Mouse (Mus musculus) T-helper 1 cell (primary cell): Measurements from ENCODE around the gene Tab1.

Experiments used
- in situ Hi-C: fragments of 300-600 bp; cut with MboI, MseI; formaldehyde crosslinking; loops from one replicate; pipeline ENCODE4 v1.15.1; 2025; ENCODE audit warnings: high pct_unique_total_duplicates

Tab1 gene

DNA sequence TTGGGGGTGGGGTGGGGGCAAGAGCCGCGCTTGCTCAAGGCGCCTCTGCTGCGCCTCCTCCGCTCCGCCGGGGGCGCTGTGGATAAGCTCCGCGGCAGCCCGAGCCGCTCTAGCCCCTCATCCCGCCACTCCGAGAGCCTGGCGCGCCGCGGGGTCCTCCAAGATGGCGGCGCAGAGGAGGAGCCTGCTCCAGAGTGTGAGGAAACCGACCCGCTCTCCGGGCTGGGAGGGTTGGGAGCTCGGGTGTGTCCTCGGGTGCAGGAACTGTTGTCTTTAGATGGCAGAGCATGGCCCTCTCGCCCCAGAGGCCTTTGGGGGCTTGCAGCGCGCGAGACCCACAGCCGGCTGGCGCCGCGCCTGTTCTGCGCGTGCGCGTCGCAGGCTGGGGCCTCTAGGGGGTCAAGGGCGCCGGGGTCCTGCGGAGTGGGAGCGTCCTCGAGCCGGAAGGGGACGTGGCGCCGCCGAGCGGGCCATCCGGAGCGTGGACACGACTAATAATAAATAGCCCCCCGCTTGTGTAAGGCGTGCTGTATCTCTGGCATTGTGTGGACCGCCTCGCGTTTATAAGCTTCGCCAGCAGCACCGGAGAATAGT lies at the start of gene Tab1:
Tab1 (plus strand) TSS at position 135 of the 594 bp plus-strand sequence.
- in situ Hi-C loops: loop anchor here (5.0 kb wide), 1 partner anchor 84 kb away; no protein-coding TSS in a partner anchor

DNA sequence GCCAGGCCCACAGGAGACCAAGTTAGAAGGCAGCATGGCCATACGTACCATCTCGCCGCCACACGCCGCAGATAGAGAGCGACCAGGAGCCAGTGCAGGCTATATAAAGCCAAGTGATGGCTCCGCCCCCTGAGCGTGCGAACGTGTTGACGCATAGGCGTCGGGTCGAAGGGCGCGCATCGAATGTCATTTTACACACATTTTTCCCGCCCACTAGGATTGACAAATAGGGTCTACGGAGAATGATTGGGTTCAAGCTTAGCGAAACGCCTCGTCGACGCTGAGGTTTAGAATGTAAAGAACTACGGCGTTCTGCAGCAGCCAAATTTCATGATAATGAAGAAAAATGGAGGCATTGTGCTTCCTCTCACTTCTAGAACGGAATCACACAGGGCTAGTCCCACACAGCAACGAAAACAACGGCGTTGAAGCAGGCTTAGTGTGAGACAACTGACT lies 49.6 kb upstream of the Tab1 start:
- in situ Hi-C loops: no loop called here

DNA sequence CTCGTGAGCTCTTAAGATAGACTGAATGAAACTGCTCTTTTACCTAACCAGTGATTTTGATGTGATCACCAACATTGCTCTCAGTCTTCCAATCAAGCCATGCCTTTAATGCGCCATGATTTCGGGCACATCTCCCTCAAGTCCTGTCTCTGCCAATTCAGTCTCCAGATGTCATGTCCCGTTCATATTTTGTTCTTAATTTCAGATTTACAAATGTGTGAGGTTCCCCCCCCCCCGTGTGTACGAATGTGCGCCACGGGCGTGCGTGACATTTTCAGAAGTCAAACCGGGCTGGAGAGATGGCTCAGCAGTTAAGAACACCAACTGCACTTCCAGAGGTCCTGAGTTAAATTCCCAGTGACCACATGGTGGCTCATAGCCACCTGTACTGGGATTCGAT lies 49.2 kb upstream of the Tab1 start:
- in situ Hi-C loops: no loop called here

DNA sequence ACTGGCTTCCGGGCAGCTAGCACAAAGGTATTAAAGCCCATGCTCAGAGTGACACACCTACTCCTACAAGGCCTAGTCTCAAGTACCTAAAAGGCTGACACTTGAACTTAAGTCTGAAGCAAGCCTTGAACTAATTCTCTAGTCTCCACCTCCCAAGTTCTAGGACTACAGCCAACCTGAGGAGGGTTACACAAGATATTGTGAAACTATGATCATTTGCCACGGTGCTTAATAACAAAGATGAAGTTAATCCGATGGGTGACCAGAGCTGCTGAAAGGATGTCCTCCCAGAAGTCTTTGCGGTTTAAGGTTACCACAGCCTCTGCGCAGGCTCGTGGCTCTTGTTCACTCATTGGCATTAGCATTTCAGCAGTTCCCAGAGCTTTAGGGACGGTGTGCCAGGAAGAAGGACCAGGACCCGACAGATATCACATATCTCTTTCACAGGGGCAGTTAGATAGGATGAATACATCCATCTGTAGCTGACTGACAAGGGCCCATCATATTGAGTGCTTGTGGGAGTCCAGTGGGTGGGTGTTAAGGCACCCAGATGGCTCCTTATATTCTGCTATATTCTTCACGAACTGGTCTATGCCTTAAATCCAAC lies 45.4 kb upstream of the Tab1 start:
- in situ Hi-C loops: no loop called here

DNA sequence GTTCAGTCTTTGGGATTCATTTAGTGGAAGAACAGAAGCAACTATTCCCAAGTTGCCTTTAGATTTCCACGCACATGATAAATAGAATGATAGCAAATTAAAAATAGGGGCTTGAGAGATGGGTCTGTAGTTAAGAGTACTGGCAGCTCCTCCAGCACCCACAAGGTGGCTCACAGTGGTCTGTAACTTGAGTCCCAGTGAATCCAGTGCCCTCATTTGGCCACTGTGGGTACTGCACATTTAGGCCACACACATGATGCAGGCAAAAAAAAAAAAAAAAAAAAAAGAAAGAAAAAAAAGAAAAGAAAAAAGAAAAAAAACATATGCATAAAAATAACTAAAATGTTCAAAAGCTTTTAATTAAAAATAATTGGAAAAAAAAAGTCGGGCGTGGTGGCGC lies 44.3 kb upstream of the Tab1 start:
- in situ Hi-C loops: no loop called here

DNA sequence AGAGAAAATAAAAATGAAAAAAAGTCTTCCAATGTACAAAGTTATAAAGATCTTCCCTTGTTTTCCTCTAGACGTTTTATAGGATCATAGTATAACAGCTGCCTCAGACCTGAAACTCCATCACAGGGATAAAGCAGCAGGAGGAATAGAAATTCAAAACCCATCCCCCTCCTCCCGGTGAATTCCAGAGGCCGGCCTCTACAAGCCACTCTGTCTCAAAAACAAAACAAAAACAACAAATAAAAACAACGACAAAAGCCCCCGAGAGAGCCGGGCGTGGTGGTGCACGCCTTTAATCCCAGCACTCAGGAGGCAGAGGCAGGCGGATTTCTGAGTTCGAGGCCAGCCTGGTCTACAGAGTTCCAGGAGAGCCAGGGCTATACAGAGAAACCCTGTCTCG lies 42.8 kb upstream of the Tab1 start:
- in situ Hi-C loops: loop anchor here (10.0 kb wide), 1 partner anchor 465 kb away; no protein-coding TSS in a partner anchor

DNA sequence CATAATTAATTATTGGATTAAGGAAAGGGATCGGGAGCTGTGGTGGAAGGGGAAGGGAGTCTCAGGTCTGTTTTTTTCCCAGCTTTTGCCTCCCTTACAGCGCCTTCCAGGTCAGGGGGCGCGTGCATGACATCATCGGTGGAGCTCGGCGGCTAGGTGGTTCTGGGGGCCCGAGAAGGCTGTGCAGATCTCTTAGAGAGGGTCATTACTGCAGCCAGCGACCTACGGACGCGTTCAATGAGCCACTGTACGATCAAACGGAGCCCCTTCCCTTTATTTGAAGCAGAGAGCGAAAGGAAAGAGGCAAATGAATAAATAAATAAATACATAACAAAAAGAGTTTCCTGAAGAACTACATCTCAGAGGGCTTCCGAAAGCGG lies 42.2 kb upstream of the Tab1 start:
- in situ Hi-C loops: loop anchor here (10.0 kb wide), 1 partner anchor 464 kb away; no protein-coding TSS in a partner anchor

DNA sequence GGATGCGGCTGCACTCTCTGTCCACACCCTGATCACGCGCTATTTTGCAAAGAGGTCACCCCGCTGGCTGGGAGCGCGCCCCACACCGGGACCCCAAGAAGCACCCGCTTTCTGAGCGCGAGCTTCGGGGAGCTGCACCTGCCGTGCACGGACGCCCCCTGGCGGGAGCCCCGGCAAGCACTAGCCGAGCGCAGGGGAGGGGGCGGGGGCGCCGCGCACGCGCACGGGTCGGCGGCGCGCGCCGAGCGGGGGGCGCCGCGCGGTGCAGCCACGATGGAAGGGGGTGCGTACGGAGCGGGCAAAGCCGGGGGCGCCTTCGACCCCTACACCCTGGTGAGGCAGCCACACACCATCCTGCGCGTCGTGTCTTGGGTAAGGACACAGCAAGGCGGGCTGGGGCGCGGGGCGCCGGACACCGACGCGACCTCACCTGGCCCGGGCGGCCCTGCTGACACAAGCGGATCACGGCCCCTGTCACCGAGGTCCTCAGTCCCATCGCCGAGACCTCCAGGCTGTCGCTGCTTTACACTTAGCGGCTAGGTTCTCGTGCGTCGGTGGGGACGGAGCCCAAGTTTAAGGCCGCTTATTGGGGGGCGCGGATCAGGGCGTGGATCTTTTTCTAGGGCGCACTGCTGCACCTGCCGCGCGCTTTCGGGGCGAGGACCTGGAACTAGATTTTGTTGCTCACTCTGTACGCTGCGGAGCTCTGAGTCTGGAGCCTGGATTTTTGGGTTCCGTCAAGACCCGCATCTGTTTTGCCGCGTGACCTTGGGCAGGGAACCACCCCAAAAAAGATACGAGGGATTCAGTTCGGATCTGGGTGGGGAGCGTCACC lies 41.6 kb upstream of the Tab1 start, which contains the start of the genes Syngr1 and Rpl3:
Syngr1 (plus strand) TSS at position 214 of the 835 bp plus-strand sequence.
Rpl3 (minus strand) TSS at position 748 of the 835 bp plus-strand sequence.
- in situ Hi-C loops: loop anchor here (10.0 kb wide), 1 partner anchor 463 kb away; no protein-coding TSS in a partner anchor

DNA sequence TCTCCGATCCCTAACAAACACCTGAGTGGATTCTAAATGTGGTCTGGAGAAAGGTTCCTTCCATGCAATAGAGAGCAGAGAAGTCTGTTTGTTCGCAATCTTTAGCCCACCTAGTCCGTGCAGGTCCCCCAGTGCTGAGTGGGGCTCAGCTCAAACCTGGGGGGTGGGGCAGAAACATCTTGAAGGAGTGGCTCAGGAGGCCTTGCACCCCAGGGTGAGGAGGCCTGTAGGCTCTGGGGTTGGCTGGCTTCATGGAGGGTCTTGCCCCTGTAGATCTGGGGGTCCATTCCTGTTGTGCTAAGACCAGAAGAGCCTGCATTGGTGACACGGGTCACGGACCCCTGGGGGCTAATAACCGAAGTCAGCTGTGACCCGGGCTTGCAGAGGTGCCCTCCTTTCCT lies 40.9 kb upstream of the Tab1 start:
- in situ Hi-C loops: loop anchor here (10.0 kb wide), 1 partner anchor 463 kb away; no protein-coding TSS in a partner anchor

DNA sequence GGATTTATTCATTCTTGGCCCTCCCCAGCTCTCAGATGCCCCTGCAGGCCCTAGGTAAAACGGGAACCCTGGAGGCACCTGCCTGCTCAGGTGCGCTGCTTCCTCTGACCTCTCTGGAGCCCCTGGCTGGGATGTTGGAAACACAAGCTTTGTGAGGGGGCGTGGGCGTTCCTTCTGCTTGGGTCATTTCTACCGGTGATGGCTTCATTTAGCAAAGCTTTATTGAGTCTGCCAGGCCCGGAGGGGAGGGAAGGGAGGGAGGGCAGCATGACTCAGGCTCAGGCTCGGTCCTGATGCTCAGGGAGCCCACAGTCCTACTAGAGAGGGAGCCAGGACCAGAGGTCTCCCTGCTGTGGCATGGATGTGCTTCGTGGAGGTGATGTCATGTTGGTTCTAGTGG lies 40.3 kb upstream of the Tab1 start:
- in situ Hi-C loops: loop anchor here (10.0 kb wide), 1 partner anchor 462 kb away; no protein-coding TSS in a partner anchor

DNA sequence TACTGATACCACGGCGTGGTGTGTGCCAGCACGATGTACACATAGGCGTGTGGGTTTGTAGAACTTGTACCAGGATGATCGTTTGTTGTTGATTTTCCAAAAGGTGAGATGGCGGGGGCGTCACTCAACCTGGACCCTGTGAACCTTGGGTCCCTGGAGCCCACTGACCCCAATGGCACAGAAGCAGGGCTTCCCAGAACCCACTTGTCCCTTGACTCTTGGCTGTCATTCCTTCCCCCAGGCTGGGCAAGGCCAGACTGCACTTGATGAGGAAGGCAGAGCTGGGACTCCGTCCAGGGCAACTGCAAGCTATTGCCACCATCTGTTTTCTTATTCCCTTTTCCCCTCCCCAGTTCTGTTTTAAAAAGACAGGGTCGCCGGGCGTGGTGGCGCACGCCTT lies 38.7 kb upstream of the Tab1 start:
- in situ Hi-C loops: loop anchor here (10.0 kb wide), 1 partner anchor 461 kb away; no protein-coding TSS in a partner anchor

DNA sequence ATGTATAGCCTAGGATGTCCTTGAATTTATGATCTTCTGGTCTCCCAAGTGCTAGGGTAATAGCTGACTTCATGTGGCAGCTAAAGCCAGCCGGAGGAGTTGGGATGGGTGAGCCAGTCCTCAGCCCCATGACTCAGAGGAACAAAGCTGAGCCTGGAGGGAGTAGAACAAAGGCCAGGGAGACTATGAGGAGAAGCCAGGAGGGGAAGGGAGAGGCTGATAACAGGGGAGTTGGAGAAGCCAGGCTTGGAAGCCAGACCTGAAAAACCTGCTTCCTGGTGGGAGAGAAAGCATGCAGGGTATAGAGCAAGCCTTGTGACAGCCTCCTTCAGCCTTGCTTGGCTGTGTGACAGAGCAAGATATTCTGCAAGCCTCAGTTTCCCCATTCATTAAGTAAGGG lies 37.3 kb upstream of the Tab1 start:
- in situ Hi-C loops: loop anchor here (10.0 kb wide), 1 partner anchor 459 kb away; no protein-coding TSS in a partner anchor

DNA sequence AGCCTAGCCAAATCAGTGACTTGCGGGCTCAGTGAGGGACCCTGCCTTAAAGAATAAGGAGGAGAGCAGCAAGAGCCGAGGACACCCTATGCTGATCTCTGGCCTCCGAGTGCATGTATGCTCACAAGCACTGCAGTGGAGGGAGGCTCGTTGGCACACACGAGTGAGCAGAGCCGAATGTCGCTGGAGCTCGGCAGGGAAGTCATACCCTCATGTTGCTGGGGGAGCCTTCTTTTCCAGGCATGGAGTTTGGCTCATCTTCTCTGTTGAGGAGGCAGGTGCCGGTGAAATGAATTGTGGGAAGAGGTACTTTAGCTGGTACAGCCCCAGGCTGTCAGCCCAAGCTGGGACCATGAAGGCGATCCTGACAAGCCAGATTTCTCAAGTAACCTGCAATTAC lies 36.5 kb upstream of the Tab1 start:
- in situ Hi-C loops: loop anchor here (10.0 kb wide), 1 partner anchor 458 kb away; no protein-coding TSS in a partner anchor

DNA sequence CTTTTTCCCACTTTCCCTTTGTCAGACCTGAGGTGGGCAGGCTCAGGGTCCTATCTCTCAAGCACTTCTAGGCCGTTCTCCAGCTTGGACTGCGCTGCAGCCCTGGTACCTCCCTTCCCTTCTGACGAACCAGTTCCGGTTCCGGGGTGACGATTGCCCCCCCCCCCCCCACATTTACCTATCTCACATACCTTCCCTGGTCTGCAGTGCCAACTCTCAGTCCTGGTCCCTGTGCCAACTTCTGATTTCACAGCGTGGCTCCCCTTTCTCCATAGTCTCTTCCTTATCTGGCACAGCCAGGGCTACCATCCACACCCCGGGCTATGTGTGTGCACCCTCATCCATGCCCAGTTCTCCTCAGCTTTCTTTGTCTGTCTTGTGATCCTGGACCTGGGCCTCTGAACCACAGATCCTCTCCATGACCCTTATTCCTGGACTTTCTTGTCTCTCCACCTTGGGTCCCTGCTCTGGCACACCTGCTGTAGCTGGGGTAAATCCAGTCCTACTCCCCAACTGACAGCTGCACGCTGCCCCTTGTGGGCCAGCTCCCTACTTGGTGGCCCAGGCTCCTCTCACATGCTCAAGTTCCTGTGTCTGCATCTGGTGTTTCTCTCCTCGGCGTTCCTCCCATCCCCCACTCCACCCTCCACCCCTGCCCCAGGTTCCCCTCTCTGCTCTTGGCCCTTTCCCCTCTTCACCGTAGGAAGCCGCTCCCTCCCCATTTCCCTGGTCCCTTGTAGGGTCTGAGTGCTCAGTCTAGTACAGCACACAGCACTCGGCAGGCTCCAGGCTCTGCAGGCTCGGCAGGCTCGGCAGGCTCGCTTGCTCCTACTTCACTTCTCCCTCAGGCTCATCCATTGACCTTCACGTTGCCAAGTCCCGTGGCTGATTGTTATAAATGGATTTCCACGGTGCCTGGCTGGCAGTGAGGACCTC lies 35.7 kb upstream of the Tab1 start:
- in situ Hi-C loops: loop anchor here (10.0 kb wide), 1 partner anchor 458 kb away; no protein-coding TSS in a partner anchor

DNA sequence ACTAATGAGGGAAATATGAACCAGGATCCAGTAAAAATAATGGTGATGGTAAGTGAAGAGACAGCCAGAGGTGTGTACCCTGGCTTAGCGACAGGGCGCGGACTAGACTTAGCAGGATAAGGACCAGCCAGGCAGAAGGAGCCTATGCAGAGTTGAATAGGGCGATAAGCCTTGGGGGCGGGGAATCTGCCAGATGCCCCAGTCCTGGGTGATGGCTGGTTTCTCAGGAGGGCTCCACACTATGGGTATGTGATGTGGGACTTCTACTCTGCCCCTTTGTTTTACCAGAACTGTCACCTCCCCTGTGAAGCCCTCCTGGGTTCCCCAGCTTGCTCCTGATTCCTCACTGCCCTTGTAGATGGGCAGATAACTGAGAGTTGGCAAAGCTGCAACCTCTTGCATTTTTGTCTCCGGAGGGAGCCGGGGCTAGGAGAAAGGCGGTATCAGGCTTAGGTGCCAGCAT lies 34.9 kb upstream of the Tab1 start:
- in situ Hi-C loops: loop anchor here (10.0 kb wide), 1 partner anchor 457 kb away; no protein-coding TSS in a partner anchor

DNA sequence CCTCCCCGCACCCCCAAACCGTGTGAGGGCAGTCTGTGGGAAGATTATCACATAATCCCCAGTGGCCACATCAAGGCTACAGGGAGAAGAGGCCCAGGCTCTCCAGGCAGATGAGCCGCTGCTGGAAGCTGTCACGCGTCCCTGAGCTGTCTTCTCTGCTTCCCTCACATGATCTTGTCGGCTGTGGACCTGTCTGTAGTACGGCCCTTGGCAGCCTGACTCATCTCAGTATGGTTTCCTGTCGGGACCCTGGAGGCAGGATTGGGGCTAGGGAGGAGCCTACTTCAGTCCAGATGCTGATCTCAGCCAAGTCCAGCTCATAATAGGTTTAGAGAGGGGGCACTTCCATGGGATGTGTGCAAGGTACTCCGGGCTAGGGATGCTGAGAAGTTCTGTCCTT lies 34.1 kb upstream of the Tab1 start:
- in situ Hi-C loops: loop anchor here (10.0 kb wide), 1 partner anchor 456 kb away; no protein-coding TSS in a partner anchor

DNA sequence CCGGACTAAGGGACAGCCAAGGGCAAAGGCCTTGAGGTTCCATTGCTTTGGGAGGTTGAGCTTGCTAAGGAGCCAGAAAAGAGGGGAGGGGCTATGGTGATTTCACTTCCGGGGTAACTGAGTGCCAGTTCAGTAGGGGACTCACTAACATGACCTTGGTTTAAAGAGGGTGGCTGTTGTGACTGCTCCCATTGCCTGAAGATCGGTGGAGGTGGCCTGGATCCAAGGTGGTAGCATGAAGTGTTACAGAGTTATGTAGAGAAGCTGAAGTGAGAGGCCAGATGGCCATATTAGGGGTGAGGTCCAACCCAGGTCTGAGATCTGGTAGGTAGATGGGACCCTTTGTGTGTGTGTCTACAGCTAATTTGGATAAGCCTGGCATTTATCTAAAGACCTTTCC lies 33.5 kb upstream of the Tab1 start:
- in situ Hi-C loops: loop anchor here (10.0 kb wide), 1 partner anchor 455 kb away; no protein-coding TSS in a partner anchor

DNA sequence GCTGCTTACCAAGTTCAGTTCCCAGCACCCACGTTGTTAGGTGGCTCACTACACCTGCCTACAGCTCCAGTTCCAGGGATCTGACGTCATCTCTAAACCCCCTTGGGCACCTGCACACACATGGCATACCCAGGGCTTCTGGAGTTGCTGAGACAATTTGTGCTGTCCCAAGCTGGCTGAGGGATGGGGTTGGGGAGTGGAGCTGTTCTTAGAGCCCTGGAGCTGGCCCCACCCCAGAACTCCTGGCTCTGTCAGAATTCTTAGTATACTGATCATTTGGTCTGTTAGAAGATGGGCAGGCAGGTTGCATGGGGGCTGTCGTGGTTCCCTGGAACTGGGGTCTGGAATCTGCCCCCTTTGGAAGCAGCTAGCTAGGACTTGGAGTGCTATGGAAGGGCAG lies 32.7 kb upstream of the Tab1 start:
- in situ Hi-C loops: no loop called here

DNA sequence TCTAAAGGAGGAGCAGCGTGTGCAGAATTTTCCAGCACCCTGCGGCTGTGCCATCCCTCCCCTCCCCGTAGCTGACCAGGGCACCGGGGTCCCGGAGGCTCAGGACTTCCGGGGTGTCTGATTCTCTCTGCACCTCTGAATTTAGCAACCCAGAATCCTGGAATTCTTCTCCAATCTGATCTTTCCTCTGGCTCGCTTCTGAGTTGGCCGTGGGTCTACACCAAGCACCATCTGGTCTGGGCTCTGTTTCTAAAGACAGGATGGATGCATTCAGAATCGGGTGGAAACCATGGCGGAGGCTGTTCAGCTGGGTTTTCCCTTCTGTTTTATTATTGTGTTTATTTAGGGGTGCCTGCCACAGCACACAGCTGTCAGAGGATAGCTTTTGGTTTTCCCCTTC lies 32.1 kb upstream of the Tab1 start:
- in situ Hi-C loops: no loop called here

DNA sequence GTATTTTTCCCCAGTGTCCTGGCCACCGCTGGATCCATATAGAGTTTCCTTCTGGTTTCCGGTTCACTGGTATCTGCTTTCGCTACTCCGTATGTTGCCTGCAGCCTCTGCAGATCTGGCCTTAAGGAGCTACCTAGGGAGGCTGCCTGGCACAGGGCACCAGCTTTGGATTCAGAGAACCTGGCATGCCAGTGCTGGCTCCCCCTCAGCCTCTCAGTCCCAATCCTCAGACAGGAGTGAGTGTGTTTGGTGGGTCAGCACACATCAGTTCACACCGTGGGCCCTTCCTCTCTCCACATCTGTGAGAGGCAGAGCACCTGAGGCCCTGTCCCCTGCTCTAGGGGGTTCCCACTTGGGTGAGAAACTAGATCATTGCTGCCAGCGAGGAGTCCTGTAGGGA lies 31.4 kb upstream of the Tab1 start:
- in situ Hi-C loops: no loop called here
